Mouse (Mus musculus) stomach, embryonic 14.5 days (tissue): ENCODE data around the gene Tmprss4. TPM values are rescaled to one million over a fixed set of nuclear protein-coding genes. Genes with fewer than 3 reads are reported as not detected.

Source experiments
- ATAC-seq: fragments of 200-750 bp; cut with Nextera tagmentation; 2 replicates; pipeline ENCODE4 v1.8.0; 2017; ENCODE audit warnings: low read depth, moderate TSS enrichment; ENCODE audit not compliant: insufficient number of reproducible peaks, insufficient read depth, low FRiP score
- H3K27ac ChIP-seq: fragments of 300-500 bp; sonication (generic); 2 replicates; pipeline ENCODE4 v1.5.1; 2014; ENCODE audit warnings: mild to moderate bottlenecking, low read length, moderate library complexity, mixed read lengths
- H3K27me3 ChIP-seq: fragments of 300-500 bp; sonication (generic); 2 replicates; pipeline ENCODE4 v1.6.1; 2014; ENCODE audit warnings: low read length, control low read depth, mixed read lengths; ENCODE audit not compliant: control insufficient read depth, insufficient read depth
- H3K36me3 ChIP-seq: fragments of 300-500 bp; sonication (generic); 2 replicates; pipeline ENCODE4 v1.6.1; 2014; ENCODE audit warnings: mild to moderate bottlenecking, control low read depth, low read length, moderate library complexity, mixed read lengths; ENCODE audit not compliant: control insufficient read depth, insufficient read depth
- H3K4me1 ChIP-seq: fragments of 300-500 bp; sonication (generic); 2 replicates; pipeline ENCODE4 v1.6.1; 2014; ENCODE audit warnings: low read length, control low read depth, mixed read lengths; ENCODE audit not compliant: control insufficient read depth, insufficient read depth
- H3K4me2 ChIP-seq: fragments of 300-500 bp; sonication (generic); replicated peaks from 2 replicates; pipeline ENCODE4 v1.6.1; 2014; ENCODE audit warnings: low read depth, low read length, control low read depth
- H3K4me3 ChIP-seq: fragments of 300-500 bp; sonication (generic); 2 replicates; pipeline ENCODE4 v1.5.1; 2014; ENCODE audit warnings: low read depth, low read length, control low read depth
- H3K9ac ChIP-seq: fragments of 300-500 bp; sonication (generic); replicated peaks from 2 replicates; pipeline ENCODE4 v1.6.1; 2014; ENCODE audit warnings: low read depth, mild to moderate bottlenecking, control low read depth, low read length, moderate library complexity, mixed read lengths
- H3K9me3 ChIP-seq: fragments of 300-500 bp; sonication (generic); 2 replicates; pipeline ENCODE4 v1.6.1; 2016; ENCODE audit warnings: low read depth, low read length, control low read depth; ENCODE audit not compliant: control insufficient read depth
- WGBS: fragments of 180-500 bp; shearing (Covaris S2); extraction: QIAGEN DNeasy Blood & Tissue Kit; methylation state at CpG from one replicate; pipeline ENCODE4 v1.1.7; 2014; 5-methylcytosine and 5-hydroxymethylcytosine counted together
- polyA plus RNA-seq: library from polyadenylated mRNA; unstranded; fragments of >200 nt; fragmentation: Nextera tagmentation; extraction: Ambion mirVana; gene quantifications from 2 replicates; pipeline ENCODE4 v1.2.1, GENCODE M21; 2014

Tmprss4 gene
- polyA plus RNA-seq: 19.2 and 20.5 TPM in 2 replicates

DNA sequence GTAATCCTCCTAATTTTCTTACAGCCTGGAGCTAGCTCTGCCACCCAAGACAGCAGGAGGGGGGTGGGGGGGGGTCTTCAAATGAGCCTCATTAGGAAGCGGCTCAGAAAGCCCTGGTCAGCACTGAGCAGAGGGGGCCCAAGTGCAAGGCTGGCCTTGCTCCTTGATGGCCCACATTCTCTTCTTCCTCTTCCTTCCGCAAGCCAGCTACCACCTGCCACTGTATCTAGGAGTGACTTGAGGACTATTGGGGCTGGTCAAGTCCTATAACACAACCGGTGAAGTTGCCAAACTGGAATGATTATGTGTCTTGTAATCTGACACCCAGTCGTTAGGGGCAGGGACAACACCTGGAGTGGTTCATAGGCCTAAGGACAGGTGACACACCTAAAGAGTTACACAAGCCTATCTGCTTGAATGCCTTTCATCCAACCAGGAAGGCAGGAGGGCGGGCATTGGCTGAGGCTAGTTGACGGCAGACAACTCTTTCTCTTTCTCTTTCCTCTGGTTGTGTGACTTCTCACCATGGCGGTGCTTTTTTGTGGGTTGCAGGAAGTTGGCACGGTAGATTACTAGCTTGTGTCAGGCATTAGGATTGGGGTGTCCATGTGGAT lies at the start of gene Tmprss4:
TSS of gene Tmprss4 (minus strand) at position 296 of the 614 bp plus-strand sequence.
- Histone ChIP-seq H3K27me3 (no peaks in the 10 kb centered on the region), H3K9ac (no peak within 1 kb of the TSS), H3K9me3 (no peaks in the 10 kb centered on the region), H3K4me1 (no peaks in the 10 kb centered on the region), H3K36me3 (no peaks in the 10 kb centered on the region), H3K27ac (peak within 1 kb of the TSS; percentile 63; the same call in 1 of the 2 replicates), H3K4me3 (no peak within 1 kb of the TSS; the same call in 1 of the 2 replicates), H3K4me2 (peak within 1 kb of the TSS; percentile 27)
- WGBS: 60% methylated on average over 8 of the region's 8 CpGs
- peak; percentile 85 for ATAC-seq

GRCm38 (mm10) chr9:45252395-45252794 lies 48.5 kb upstream of the Tmprss4 start:
- Histone ChIP-seq H3K36me3 (no peaks in the 10 kb centered on the region), H3K9me3 (no peaks in the 10 kb centered on the region), H3K4me3 (no peak overlapping the region), H3K27ac (no peak overlapping the region), H3K27me3 (no peaks in the 10 kb centered on the region), H3K4me2 (no peak overlapping the region), H3K9ac (no peak overlapping the region), H3K4me1 (no peaks in the 10 kb centered on the region)
- no peak for ATAC-seq
- 70% methylated on average over 6 of the region's 6 CpGs for WGBS

- Histone ChIP-seq H3K4me1 (no peaks in the 10 kb centered on the region), H3K9me3 (no peaks in the 10 kb centered on the region), H3K27ac (no peak overlapping the region), H3K27me3 (no peaks in the 10 kb centered on the region), H3K36me3 (no peaks in the 10 kb centered on the region), H3K4me3 (no peak overlapping the region), H3K9ac (no peak overlapping the region), H3K4me2 (no peak overlapping the region)
- WGBS: 67% methylated on average over 4 of the region's 4 CpGs
- ATAC-seq: no peak
Observed at GRCm38 (mm10) chr9:45251990-45252389, 48.1 kb upstream of the Tmprss4 start.

- H3K9ac ChIP-seq: no peak overlapping the region
- H3K4me3 ChIP-seq: no peak overlapping the region
- H3K4me1 ChIP-seq: no peaks in the 10 kb centered on the region
- no peaks in the 10 kb centered on the region for H3K9me3 ChIP-seq
- no peak overlapping the region for H3K27ac ChIP-seq
- WGBS: 70% methylated on average over 3 of the region's 3 CpGs
- ATAC-seq: no peak
- no peaks in the 10 kb centered on the region for H3K27me3 ChIP-seq
- H3K4me2 ChIP-seq: no peak overlapping the region
- no peaks in the 10 kb centered on the region for H3K36me3 ChIP-seq
Observed at GRCm38 (mm10) chr9:45251281-45251680, 47.4 kb upstream of the Tmprss4 start.

- H3K9ac ChIP-seq: no peak overlapping the region
- H3K4me1 ChIP-seq: no peaks in the 10 kb centered on the region
- H3K9me3 ChIP-seq: no peaks in the 10 kb centered on the region
- H3K4me2 ChIP-seq: no peak overlapping the region
- no peaks in the 10 kb centered on the region for H3K36me3 ChIP-seq
- no peaks in the 10 kb centered on the region for H3K27me3 ChIP-seq
- H3K27ac ChIP-seq: no peak overlapping the region
- ATAC-seq: no peak
- H3K4me3 ChIP-seq: no peak overlapping the region
- 82% methylated on average over 7 of the region's 7 CpGs for WGBS
Observed at GRCm38 (mm10) chr9:45250306-45250705, 46.4 kb upstream of the Tmprss4 start.

- Histone ChIP-seq H3K27ac (no peak overlapping the region), H3K36me3 (no peaks in the 10 kb centered on the region), H3K4me2 (no peak overlapping the region), H3K27me3 (no peaks in the 10 kb centered on the region), H3K4me1 (no peaks in the 10 kb centered on the region), H3K9ac (no peak overlapping the region), H3K9me3 (no peaks in the 10 kb centered on the region), H3K4me3 (no peak overlapping the region)
- ATAC-seq: no peak
- WGBS: 68% methylated on average over 2 of the region's 2 CpGs
Observed at GRCm38 (mm10) chr9:45247536-45247935, 43.6 kb upstream of the Tmprss4 start.

DNA sequence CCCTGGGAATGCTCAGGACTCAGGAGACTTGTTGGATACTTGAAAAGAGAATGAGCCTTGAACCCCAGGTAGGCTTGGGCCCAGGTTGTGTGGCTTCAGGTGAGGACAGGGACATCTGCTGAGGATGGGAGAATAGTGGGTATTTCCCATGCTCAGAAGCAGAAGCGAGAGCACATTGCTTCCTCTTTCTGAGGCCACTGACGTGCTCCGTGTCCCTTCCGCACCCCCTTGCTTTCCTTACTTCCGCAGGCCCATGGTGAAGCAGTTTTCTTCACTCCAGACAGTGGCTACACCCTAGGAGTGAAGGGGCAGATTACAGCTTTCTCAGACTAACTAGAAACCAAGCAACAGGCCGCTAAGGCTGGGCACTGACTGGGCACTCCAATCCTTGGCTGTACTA lies 42.2 kb upstream of the Tmprss4 start:
- Histone ChIP-seq H3K9ac (no peak overlapping the region), H3K4me2 (no peak overlapping the region), H3K27me3 (no peaks in the 10 kb centered on the region), H3K9me3 (no peaks in the 10 kb centered on the region), H3K27ac (no peak overlapping the region), H3K4me1 (no peaks in the 10 kb centered on the region), H3K36me3 (no peaks in the 10 kb centered on the region), H3K4me3 (no peak overlapping the region)
- no peak for ATAC-seq
- 90% methylated on average over 6 of the region's 6 CpGs for WGBS

DNA sequence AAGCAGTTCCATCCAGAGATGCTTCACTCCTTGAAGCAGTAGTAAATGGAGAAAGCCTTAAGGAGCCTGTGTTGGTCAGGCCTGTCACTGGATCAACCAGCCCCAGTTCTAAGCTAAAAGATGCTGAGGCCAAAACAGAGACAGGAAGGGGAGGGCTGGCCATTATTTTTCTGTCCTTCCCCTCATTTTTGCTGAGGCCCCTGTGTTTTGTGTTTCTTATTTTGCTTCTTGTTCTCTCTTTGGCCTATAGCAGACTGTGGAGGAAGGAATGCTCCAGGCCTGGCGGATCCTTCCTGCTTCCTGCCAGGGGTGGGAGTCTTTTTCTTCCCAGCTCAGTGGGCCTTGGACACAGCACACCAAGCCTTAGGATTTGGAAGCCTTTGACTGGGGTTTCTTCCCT lies 41.5 kb upstream of the Tmprss4 start:
- WGBS: 68% methylated on average over 1 of the region's 1 CpGs
- H3K36me3 ChIP-seq: no peaks in the 10 kb centered on the region
- H3K27me3 ChIP-seq: no peaks in the 10 kb centered on the region
- H3K4me1 ChIP-seq: no peaks in the 10 kb centered on the region
- H3K4me2 ChIP-seq: no peak overlapping the region
- no peak overlapping the region for H3K4me3 ChIP-seq
- H3K9me3 ChIP-seq: no peaks in the 10 kb centered on the region
- H3K27ac ChIP-seq: no peak overlapping the region
- no peak overlapping the region for H3K9ac ChIP-seq
- ATAC-seq: no peak

GRCm38 (mm10) chr9:45241397-45241796 lies 37.5 kb upstream of the Tmprss4 start:
- WGBS: 74% methylated on average over 5 of the region's 5 CpGs
- no peak overlapping the region for H3K9ac ChIP-seq
- H3K27ac ChIP-seq: no peak overlapping the region
- H3K27me3 ChIP-seq: no peaks in the 10 kb centered on the region
- H3K4me2 ChIP-seq: no peak overlapping the region
- H3K36me3 ChIP-seq: no peaks in the 10 kb centered on the region
- H3K4me1 ChIP-seq: no peaks in the 10 kb centered on the region
- no peaks in the 10 kb centered on the region for H3K9me3 ChIP-seq
- ATAC-seq: no peak
- no peak overlapping the region for H3K4me3 ChIP-seq
